Mouse (Mus musculus): ENCODE measurements around the gene Il21r. TPM values are rescaled to one million over a fixed set of nuclear protein-coding genes. Genes with fewer than 3 reads are reported as not detected.

Il21r gene
- total RNA-seq, 4 experiments from 2014 or later = 0.70 to 1.6 (median 0.96) TPM

DNA sequence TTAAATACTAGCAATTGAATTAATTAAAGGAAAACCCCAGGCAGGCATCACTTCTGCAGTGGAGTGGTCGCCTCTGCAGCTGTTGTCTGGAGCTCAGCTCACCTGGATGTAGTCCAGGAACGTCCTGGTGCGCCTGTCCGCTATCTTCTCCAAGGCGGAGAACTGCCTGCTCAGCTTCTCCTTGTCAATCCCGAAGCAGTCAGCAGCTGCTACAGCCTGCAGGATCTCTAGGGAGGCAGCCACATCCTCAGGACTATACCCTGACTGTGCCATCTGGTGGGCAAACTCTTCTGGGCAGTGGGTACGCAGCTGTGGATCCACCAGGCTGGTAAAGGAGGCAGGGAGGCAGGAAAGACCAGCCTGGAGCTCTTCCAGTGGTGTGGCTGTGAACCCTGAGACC lies 42.2 kb downstream of the Il21r start:
- no peak for DNase-seq

DNA sequence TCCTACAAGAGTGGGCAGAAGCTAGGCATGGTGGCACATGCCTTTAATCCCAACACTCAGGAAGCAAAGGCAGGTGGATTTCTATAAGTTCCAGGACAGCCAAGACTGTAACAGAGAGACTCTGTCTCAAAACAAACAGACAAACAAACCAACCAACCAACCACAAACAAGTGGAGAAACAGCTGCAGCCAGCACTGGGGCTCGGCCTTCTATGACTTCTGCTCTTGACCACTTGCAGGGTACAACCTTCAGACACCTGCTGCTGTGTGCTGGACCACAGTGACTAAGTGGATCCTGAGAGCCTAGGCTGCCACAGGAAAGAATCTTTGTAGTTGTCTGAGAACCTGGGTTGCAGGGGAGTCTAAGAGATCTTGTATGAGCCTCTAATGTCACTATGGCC lies 45.8 kb downstream of the Il21r start:
- no peak for DNase-seq

DNA sequence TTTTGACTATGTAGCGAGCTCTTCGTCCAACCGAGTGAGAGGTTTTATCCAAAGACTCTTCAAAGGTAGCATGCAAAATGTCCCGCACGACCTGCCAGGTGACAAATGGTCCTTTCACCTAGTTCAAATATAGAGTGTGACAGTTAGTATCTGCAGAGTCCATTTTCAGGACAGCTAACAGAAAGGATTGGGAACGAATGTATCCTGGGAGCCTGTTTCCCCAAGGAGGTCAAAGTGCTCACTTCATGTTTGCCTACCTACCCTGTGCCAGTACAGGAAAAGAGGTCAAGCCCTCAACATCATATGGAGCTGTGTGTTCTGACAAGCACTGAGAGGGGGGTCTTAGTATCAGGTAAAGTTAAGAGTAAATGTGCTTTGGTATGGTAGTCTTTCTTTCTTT lies 54.3 kb downstream of the Il21r start:
- no peak for DNase-seq

DNA sequence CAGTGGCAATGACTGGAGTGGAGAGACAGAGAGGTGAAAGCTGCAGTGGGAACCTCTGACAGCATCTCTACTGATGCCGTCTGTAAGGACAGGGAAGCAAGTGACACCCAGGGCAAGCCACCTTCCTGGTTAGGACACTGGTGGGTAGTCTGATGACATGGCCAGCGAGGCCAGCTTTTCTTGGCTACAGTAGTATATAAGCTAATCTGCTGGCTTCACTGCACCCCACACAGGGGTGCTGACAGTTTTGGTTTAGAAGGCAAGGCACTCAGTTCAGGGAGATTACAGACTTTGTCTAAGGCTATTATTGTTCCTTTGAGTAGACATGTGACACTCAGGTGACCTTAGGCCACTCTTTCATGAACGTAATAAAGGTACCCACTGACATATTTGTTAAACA lies 60.4 kb downstream of the Il21r start:
- no peak for DNase-seq

DNA sequence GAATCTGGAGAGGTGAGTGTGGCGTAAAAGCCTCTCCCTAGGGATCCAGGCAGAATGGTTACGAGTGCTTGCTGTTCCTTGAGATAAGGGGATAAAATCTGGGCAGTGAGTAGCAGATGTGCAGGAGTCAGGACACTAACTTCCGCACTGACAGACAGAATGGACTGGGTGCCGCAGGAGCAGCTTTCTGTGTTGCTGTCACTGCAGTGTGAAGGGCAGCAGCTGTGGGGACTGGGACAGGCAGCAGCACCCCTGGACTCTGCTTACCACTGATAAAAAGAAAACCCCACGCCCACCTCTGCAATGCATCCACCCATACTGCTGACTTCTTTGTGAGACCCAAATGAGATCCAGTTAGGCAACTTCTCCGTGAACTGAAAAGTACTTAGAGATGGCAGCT lies 67.6 kb downstream of the Il21r start:
- DNase-seq = no peak

DNA sequence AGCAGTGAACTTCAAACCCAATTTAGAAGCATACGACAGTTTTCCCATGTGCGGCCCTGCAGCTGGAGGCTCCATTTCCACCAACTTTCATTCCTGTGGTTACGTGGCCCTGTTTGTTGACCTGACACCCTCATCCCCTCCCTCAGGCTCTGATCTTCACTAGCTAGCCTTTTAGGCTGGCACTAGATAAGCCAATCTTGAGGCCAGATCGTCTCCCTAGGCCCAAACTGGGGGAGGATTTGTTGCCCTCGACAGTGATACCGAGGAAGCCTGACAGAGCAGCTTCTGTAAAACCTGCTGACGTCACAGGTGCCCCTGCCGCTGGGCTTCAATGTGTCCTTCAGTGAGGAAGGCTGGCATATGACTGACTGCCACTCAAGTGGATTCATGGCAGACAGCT lies 68.2 kb downstream of the Il21r start:
- DNase-seq = peak; percentile 31

DNA sequence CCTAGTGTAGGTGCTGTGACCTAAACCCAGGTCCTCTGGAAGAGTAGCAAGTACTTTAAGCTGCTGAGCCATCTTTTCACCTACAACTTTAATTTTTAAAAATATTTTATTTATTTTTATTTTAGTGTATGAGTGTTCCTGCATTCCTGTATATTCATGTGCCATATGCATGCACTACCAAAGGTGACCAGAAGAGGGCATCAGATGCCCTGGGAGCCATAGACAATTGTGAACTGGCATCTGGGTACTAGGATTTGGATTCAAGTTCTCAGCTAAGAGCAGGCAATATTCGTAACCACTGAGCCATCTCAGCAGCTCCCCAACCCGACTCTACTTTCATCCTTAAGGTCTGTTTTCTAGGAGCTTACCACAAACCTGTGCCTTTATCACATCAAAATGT lies 71.7 kb downstream of the Il21r start:
- DNase-seq = no peak

DNA sequence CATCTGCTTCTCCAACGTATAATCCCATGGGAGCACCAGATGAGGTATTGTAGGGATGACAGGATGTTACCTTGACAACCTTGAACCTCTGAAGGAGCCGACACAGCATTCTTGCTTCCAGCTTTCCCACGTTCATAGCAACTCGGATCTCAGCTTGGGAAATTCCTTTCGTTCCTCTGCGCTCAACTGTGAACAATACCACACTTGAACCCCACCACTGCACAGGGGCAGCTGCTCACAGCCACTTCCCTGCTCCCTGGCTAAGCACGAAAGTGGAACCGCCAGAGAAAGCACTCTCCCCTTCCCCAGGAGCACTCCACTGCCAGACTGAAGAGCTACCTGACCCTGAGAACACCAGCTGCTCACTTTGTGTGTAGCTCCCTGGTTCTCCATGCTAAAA lies 75.5 kb downstream of the Il21r start:
- no peak for DNase-seq

DNA sequence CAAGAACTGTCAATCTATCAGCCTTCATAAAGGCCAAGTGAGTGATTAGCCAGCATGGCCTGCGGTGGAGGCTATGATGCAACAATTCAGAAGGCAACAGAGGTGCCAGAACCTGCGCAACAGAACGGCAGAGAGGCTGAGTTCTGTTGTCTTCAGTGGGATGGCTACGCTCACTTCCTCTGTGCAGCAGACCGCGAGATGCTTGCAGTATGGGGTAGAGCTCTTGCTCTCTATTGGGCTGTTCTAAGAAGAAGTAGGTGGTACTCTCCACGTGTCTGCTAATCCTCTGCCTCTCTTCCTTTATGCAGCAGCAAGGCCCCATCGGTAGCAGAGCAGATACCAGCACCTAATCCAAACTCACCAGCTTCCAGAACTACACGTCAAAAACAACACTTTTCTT lies 76.7 kb downstream of the Il21r start:
- DNase-seq = no peak

Other genes starting within 250 kb of the Il21r start
- gene Kdm8, start 158.8 kb upstream of the Il21r start, total RNA-seq (2022) = 1 to 10 TPM; 4.8 to 8.5 (median 6.2) TPM
- gene Nsmce1, start 111.8 kb upstream of the Il21r start, total RNA-seq (2022) = 10 to 100 TPM; 49.6 to 62.7 (median 51.9) TPM
- 100 to 1,000 TPM in 2 of 4 experiments, 10 to 100 TPM in 2; 33.7 to 203 (median 102) TPM for gene Il4ra, start 51.3 kb upstream of the Il21r start, total RNA-seq (2022)
- 10 to 100 TPM; 72.8 to 86.8 (median 78.4) TPM for gene Gtf3c1, start 104.4 kb downstream of the Il21r start, total RNA-seq (2022)
- 10 to 100 TPM; 29.6 to 39.5 (median 34.4) TPM for gene D430042O09Rik, start 104.5 kb downstream of the Il21r start, total RNA-seq (2022)

Data from adrenal gland, adult 8-10 months (tissue).